Mouse (Mus musculus) myocyte (in vitro differentiated cells): ENCODE measurements around the gene Cog4. TPM values are rescaled to one million over a fixed set of nuclear protein-coding genes. Genes with fewer than 3 reads are reported as not detected.

Experiments
- H3K27me3 ChIP-seq: one replicate; pipeline ENCODE4 v1.6.1; 2011; ENCODE audit not compliant: control insufficient read depth, insufficient read depth, insufficient read length
- H3K36me3 ChIP-seq: one replicate; pipeline ENCODE4 v1.6.1; 2011; ENCODE audit not compliant: control insufficient read depth, insufficient read depth
- H3K4me2 ChIP-seq: one replicate; pipeline ENCODE4 v1.6.1; 2011; ENCODE audit warnings: low read depth, control low read depth
- H3K4me3 ChIP-seq: one replicate; pipeline ENCODE4 v1.5.1; 2011; ENCODE audit warnings: mild to moderate bottlenecking, control low read depth, moderate library complexity
- H3K79me2 ChIP-seq: one replicate; pipeline ENCODE4 v1.6.1; 2011; ENCODE audit not compliant: control insufficient read depth, insufficient read depth
- H3ac ChIP-seq: one replicate; pipeline ENCODE4 v1.6.1; 2011; ENCODE audit not compliant: control insufficient read depth, insufficient read length
- CEBPB ChIP-seq: IDR thresholded peaks from 2 replicates; pipeline ENCODE4 v1.6.1; 2011; ENCODE audit warnings: mild to moderate bottlenecking, moderate library complexity; ENCODE audit not compliant: poor library complexity, insufficient read depth, severe bottlenecking
- E2F4 ChIP-seq: IDR thresholded peaks from one replicate; pipeline ENCODE4 v1.6.1; 2011; ENCODE audit warnings: mild to moderate bottlenecking, control low read depth, moderate library complexity; ENCODE audit not compliant: insufficient read depth
- MAX ChIP-seq: IDR thresholded peaks from one replicate; pipeline ENCODE4 v1.6.1; 2011; ENCODE audit warnings: low read depth, mild to moderate bottlenecking, control low read depth
- MYOD1 ChIP-seq, 3 experiments: IDR thresholded peaks; one replicate each; pipeline ENCODE4 v1.6.1; 2011; ENCODE audit warnings: control low read depth in 2 of 3, low read depth in 2 of 3, mild to moderate bottlenecking in 2 of 3, moderate library complexity in 1 of 3; ENCODE audit not compliant: insufficient read length in 2 of 3, control insufficient read depth in 1 of 3
- MYOG ChIP-seq, 3 experiments: IDR thresholded peaks; one replicate each; pipeline ENCODE4 v1.6.1; 2011; ENCODE audit warnings: control low read depth in 2 of 3, low read depth in 2 of 3, mild to moderate bottlenecking in 2 of 3; ENCODE audit not compliant: insufficient read length in 2 of 3, control insufficient read depth in 1 of 3, insufficient read depth in 1 of 3
- POLR2A ChIP-seq: IDR thresholded peaks from one replicate; pipeline ENCODE4 v1.6.1; 2011; ENCODE audit warnings: low read depth, mild to moderate bottlenecking, control low read depth, moderate library complexity; ENCODE audit not compliant: insufficient read length
- POLR2AphosphoS2 ChIP-seq: IDR thresholded peaks from one replicate; pipeline ENCODE4 v1.6.1; 2011; ENCODE audit warnings: low read depth, control low read depth; ENCODE audit not compliant: insufficient read length
- REST ChIP-seq: IDR thresholded peaks from one replicate; pipeline ENCODE4 v1.6.1; 2011; ENCODE audit warnings: mild to moderate bottlenecking, control low read depth, moderate library complexity; ENCODE audit not compliant: insufficient read depth, insufficient read length
- SRF ChIP-seq: IDR thresholded peaks from one replicate; pipeline ENCODE4 v1.6.1; 2011; ENCODE audit warnings: low read depth; ENCODE audit not compliant: control insufficient read depth, insufficient read length
- TCF12 ChIP-seq: IDR thresholded peaks from one replicate; pipeline ENCODE4 v1.6.1; 2011; ENCODE audit warnings: mild to moderate bottlenecking, control low read depth; ENCODE audit not compliant: poor library complexity, insufficient read depth, severe bottlenecking
- TCF3 ChIP-seq: IDR thresholded peaks from one replicate; pipeline ENCODE4 v1.6.1; 2011; ENCODE audit warnings: low read depth, control low read depth; ENCODE audit not compliant: insufficient read length
- USF1 ChIP-seq: IDR thresholded peaks from one replicate; pipeline ENCODE4 v1.6.1; 2011; ENCODE audit warnings: low read depth, mild to moderate bottlenecking, control low read depth, moderate library complexity
- polyA plus RNA-seq: library from polyadenylated mRNA; unstranded; fragments of >200 nt; fragmentation: generic; extraction: Trizol; gene quantifications from one replicate; pipeline ENCODE4 v1.2.1, GENCODE M21; 2012; ENCODE audit warnings: missing spikeins

Cog4 gene
- polyA plus RNA-seq, 1 experiment = 71.6 TPM

- no peak for TF ChIP-seq TCF3
- Histone ChIP-seq H3K27me3 (no peaks in the 10 kb centered on the region), H3K36me3 (peaks cover 83% of the 10 kb centered on the region), H3ac (no peak overlapping the region), H3K79me2 (peaks cover 80% of the 10 kb centered on the region), H3K4me2 (peak overlapping the region; percentile 26), H3K4me3 (no peak overlapping the region)
Observed at GRCm38 (mm10) chr8:110828511-110828910, 17.9 kb upstream of the Cog4 start.

- Histone ChIP-seq H3K4me3 (no peak overlapping the region), H3K36me3 (peaks cover 90% of the 10 kb centered on the region), H3ac (no peak overlapping the region), H3K4me2 (no peak overlapping the region), H3K79me2 (peaks cover 76% of the 10 kb centered on the region), H3K27me3 (no peaks in the 10 kb centered on the region)
- TF ChIP-seq USF1 (no peak), SRF (no peak), POLR2A (no peak), POLR2AphosphoS2 (no peak), TCF12 (no peak), CEBPB (no peak), MYOG (IDR thresholded peaks at IDR 0.05; ENCODE audit: control insufficient read depth in 1 of 3, insufficient read depth in 1 of 3, insufficient read length in 2 of 3, low read depth in 2 of 3) (no peak), REST (no peak), TCF3 (no peak), E2F4 (no peak), MAX (no peak), MYOD1 (IDR thresholded peaks at IDR 0.05; ENCODE audit: control insufficient read depth in 1 of 3, insufficient read length in 2 of 3, low read depth in 2 of 3) (no peak)
Observed at GRCm38 (mm10) chr8:110831956-110832355, 14.4 kb upstream of the Cog4 start.

GRCm38 (mm10) chr8:110842012-110842574, 4.3 kb upstream of the Cog4 start:
- TF ChIP-seq E2F4 (no peak), REST (no peak), TCF12 (no peak), MYOG (IDR thresholded peaks at IDR 0.05; ENCODE audit: control insufficient read depth in 1 of 3, insufficient read depth in 1 of 3, insufficient read length in 2 of 3, low read depth in 2 of 3) (no peak), TCF3 (no peak), POLR2AphosphoS2 (no peak), POLR2A (no peak), SRF (no peak), USF1 (no peak), CEBPB (no peak), MAX (no peak), MYOD1 (IDR thresholded peaks at IDR 0.05; ENCODE audit: control insufficient read depth in 1 of 3, insufficient read length in 2 of 3, low read depth in 2 of 3) (no peak)
- peaks cover 97% of the 10 kb centered on the region for H3K79me2 ChIP-seq
- no peaks in the 10 kb centered on the region for H3K27me3 ChIP-seq

GRCm38 (mm10) chr8:110843207-110843606, 3.2 kb upstream of the Cog4 start:
- Histone ChIP-seq H3K79me2 (peaks cover 97% of the 10 kb centered on the region), H3K4me2 (no peak overlapping the region), H3ac (no peak overlapping the region), H3K4me3 (no peak overlapping the region), H3K36me3 (peaks cover 59% of the 10 kb centered on the region), H3K27me3 (no peaks in the 10 kb centered on the region)
- no peak for TF ChIP-seq MYOD1 (IDR thresholded peaks at IDR 0.05; ENCODE audit: control insufficient read depth in 1 of 3, insufficient read length in 2 of 3, low read depth in 2 of 3)
- TF ChIP-seq E2F4 = no peak
- peak; percentile 27 for TF ChIP-seq POLR2A
- peak; percentile 64 for TF ChIP-seq POLR2AphosphoS2

More at GRCm38 (mm10) chr8:110842012-110842574, 4.3 kb upstream of the Cog4 start:
- Histone ChIP-seq H3K36me3 (peaks cover 66% of the 10 kb centered on the region), H3K4me3 (no peak overlapping the region), H3ac (no peak overlapping the region), H3K4me2 (no peak overlapping the region)

GRCm38 (mm10) chr8:110844941-110845340, 1.5 kb upstream of the Cog4 start:
- Histone ChIP-seq H3ac (no peak overlapping the region), H3K27me3 (no peaks in the 10 kb centered on the region), H3K4me3 (peak overlapping the region; percentile 89), H3K79me2 (peaks cover 89% of the 10 kb centered on the region), H3K4me2 (peak overlapping the region; percentile 73), H3K36me3 (peaks cover 47% of the 10 kb centered on the region)
- no peak for TF ChIP-seq USF1
- no peak for TF ChIP-seq POLR2AphosphoS2
- no peak for TF ChIP-seq MYOD1 (IDR thresholded peaks at IDR 0.05; ENCODE audit: control insufficient read depth in 1 of 3, insufficient read length in 2 of 3, low read depth in 2 of 3)
- TF ChIP-seq MAX = no peak
- TF ChIP-seq TCF3 = no peak
- TF ChIP-seq E2F4 = no peak
- TF ChIP-seq SRF = no peak
- TF ChIP-seq POLR2A = no peak
- no peak for TF ChIP-seq MYOG (IDR thresholded peaks at IDR 0.05; ENCODE audit: control insufficient read depth in 1 of 3, insufficient read depth in 1 of 3, insufficient read length in 2 of 3, low read depth in 2 of 3)
- no peak for TF ChIP-seq REST
- TF ChIP-seq CEBPB = no peak
- no peak for TF ChIP-seq TCF12
